In genomic region chr5:30647815-30648560, GRCm38 (mm10) we compare ENCODE assay signal across 8 mouse cellular contexts. TPM values are rescaled to one million over a fixed set of nuclear protein-coding genes. Genes with fewer than 3 reads are reported as not detected.
DNase-seq lines count a peak whose midpoint lies in the region; ATAC-seq lines count a peak whose summit lies in the region.

Slc35f6 (plus strand) TSS chr5:30647933.

- peaks cover 5% of the 10 kb centered on the region; the same call in 1 of the 2 replicates for H3K27me3 ChIP-seq in hindbrain, embryonic 10.5 days (ENCODE audit: insufficient read depth, poor library complexity, severe bottlenecking)

- peaks cover 22% of the 10 kb centered on the region for H3K4me1 ChIP-seq in hindbrain, embryonic 10.5 days (replicated peaks)

- peak; percentile 78 for ATAC-seq in frontal cortex, adult (ENCODE audit: low TSS enrichment)

- peak within 1 kb of the TSS; percentile 88 for H3K4me3 ChIP-seq in hindbrain, embryonic 10.5 days

- under 1% methylated on average over 38 of the region's 38 CpGs for WGBS in hindbrain, embryonic 10.5 days

- H3K9me3 ChIP-seq in hindbrain, embryonic 10.5 days, result no peaks in the 10 kb centered on the region

- peak; percentile 62 for DNase-seq in MEL-GATA-1-ER (ENCODE audit: extremely low read depth, low read depth)
- peak; percentile 91 for DNase-seq in cerebellum, adult 8-10 months
- peak; percentile 91 for DNase-seq in hindbrain, embryonic 10.5 days (ENCODE audit: low spot score)
- DNase-seq in layer of hippocampus, postnatal 10 days (ENCODE audit: low spot score in 2 of 2), result peak; percentile 90 to 95
- DNase-seq in lung, postnatal 10 days, result peak; percentile 97
- DNase-seq in ovary, postnatal 36 days (ENCODE audit: low spot score), result peak; percentile 91
- DNase-seq in thymus, postnatal 25 days, result peak; percentile 94

- peak within 1 kb of the TSS; percentile 86 for H3K27ac ChIP-seq in hindbrain, embryonic 10.5 days

- H3K36me3 ChIP-seq in hindbrain, embryonic 10.5 days, result peaks cover 16% of the 10 kb centered on the region; the same call in 1 of the 2 replicates

RNA-seq across cellular contexts. Expression of gene Slc35f6, which starts in this region (rescaled TPM):
- polyA plus RNA-seq in hindbrain, embryonic 10.5 days (2016; fragmentation: Nextera tagmentation; extraction: Ambion mirVana), result 25.5 and 28.9 TPM in 2 replicates
- 10 to 100 TPM; 29.0 TPM for total RNA-seq in layer of hippocampus, postnatal 10 days (2021)

Comparison
In these comparisons a context has a peak if more than half of its experiments do, and no peak if none do; other contexts are left out.
1. Peak in every context shown above with its lines: DNase-seq, ATAC-seq, H3K4me3 ChIP-seq and H3K27ac ChIP-seq.